Mouse (Mus musculus) lung, embryonic 15.5 days (tissue): ENCODE results near the gene Sema3b. TPM values are rescaled to one million over a fixed set of nuclear protein-coding genes. Genes with fewer than 3 reads are reported as not detected.
A peak's percentile ranks its signal among the peaks of the same experiment; 100 is the strongest.
"Not testable (repeated sequence)": the region's sequence is repeated elsewhere in the genome, so short reads cannot be mapped to it uniquely, and the experiment has no call there.

Experiments used
- ATAC-seq: fragments of 200-750 bp; cut with Nextera tagmentation; 2 replicates; pipeline ENCODE4 v1.8.0; 2017; ENCODE audit warnings: moderate number of reproducible peaks, borderline replicate concordance; ENCODE audit not compliant: low FRiP score, low TSS enrichment; ENCODE audit errors: extremely low read depth
- H3K27ac ChIP-seq: fragments of 300-500 bp; sonication (generic); 2 replicates; pipeline ENCODE4 v1.5.1; 2015; ENCODE audit warnings: moderate library complexity, mild to moderate bottlenecking, inconsistent platforms
- H3K27me3 ChIP-seq: fragments of 300-500 bp; sonication (generic); 2 replicates; pipeline ENCODE4 v1.6.1; 2015; ENCODE audit warnings: inconsistent platforms
- H3K36me3 ChIP-seq: fragments of 300-500 bp; sonication (generic); 2 replicates; pipeline ENCODE4 v1.6.1; 2015; ENCODE audit warnings: inconsistent platforms
- H3K4me1 ChIP-seq: fragments of 300-500 bp; sonication (generic); 2 replicates; pipeline ENCODE4 v1.6.1; 2015; ENCODE audit warnings: inconsistent platforms
- H3K4me2 ChIP-seq: fragments of 300-500 bp; sonication (generic); 2 replicates; pipeline ENCODE4 v1.6.1; 2015; ENCODE audit warnings: inconsistent platforms, mild to moderate bottlenecking, moderate library complexity
- H3K4me3 ChIP-seq: fragments of 300-500 bp; sonication (generic); 2 replicates; pipeline ENCODE4 v1.5.1; 2015; ENCODE audit warnings: mild to moderate bottlenecking, inconsistent platforms
- H3K9ac ChIP-seq: fragments of 300-500 bp; sonication (generic); 2 replicates; pipeline ENCODE4 v1.6.1; 2015; ENCODE audit warnings: inconsistent platforms
- H3K9me3 ChIP-seq: fragments of 300-500 bp; sonication (generic); 2 replicates; pipeline ENCODE4 v1.6.1; 2016; ENCODE audit warnings: inconsistent platforms
- WGBS: fragments of 180-500 bp; shearing (Covaris S2); methylation state at CpG from one replicate; pipeline ENCODE4 v1.1.7; 2015; 5-methylcytosine and 5-hydroxymethylcytosine counted together
- polyA plus RNA-seq: library from polyadenylated mRNA; unstranded; fragments of >200 nt; fragmentation: Nextera tagmentation; extraction: Ambion mirVana; gene quantifications from 2 replicates; pipeline ENCODE4 v1.2.1, GENCODE M21; 2015

Gene Sema3b
- polyA plus RNA-seq, 1 experiment from 2014 or later, result 9.1 TPM

- peaks cover 38% of the 10 kb centered on the region for H3K4me1 ChIP-seq
- ATAC-seq, result no peak
- H3K27ac ChIP-seq, result no peak overlapping the region
- no peak overlapping the region for H3K9ac ChIP-seq
- H3K36me3 ChIP-seq, result peaks cover 13% of the 10 kb centered on the region
- WGBS, result 89% methylated on average over 7 of the region's 7 CpGs
- H3K9me3 ChIP-seq, result no peaks in the 10 kb centered on the region
- H3K27me3 ChIP-seq, result no peaks in the 10 kb centered on the region
- H3K4me2 ChIP-seq, result peak overlapping the region; percentile 87; the same call in 1 of the 2 replicates
- H3K4me3 ChIP-seq, result no peak overlapping the region
Observed at GRCm38 (mm10) chr9:107582509-107583062, 26.4 kb downstream of the Sema3b start.

DNA sequence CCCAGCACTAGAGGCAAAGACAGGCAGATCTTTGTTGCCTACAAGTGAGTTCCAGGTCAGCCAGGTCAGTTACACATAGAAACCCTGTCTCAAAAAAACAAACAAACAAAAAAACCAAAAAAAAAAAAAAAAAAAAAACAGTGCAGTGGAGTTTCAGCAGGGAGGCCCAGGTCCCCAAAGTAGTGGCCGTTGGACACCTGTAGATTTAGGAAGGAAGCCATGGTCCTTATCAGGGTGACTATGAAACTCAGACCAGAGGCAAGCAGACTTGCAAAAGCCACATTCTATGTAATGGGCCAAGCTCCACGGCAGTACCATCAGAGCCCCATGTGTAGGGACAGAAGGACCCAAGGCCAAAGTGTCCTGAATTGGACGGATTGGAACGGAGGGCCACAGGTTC is 27.4 kb downstream of the Sema3b start:
- Histone ChIP-seq H3K9me3 (no peaks in the 10 kb centered on the region), H3K27me3 (no peaks in the 10 kb centered on the region), H3K4me3 (peak overlapping the region; percentile 60), H3K4me2 (peak overlapping the region; percentile 87), H3K9ac (peak overlapping the region; percentile 67), H3K4me1 (peaks cover 45% of the 10 kb centered on the region), H3K36me3 (peaks cover 13% of the 10 kb centered on the region), H3K27ac (peak overlapping the region; percentile 97)
- WGBS, result 63% methylated on average over 4 of the region's 4 CpGs
- no peak for ATAC-seq

- Histone ChIP-seq H3K36me3 (peaks cover 13% of the 10 kb centered on the region), H3K9me3 (no peaks in the 10 kb centered on the region), H3K4me3 (peak within 1 kb of the TSS; percentile 60), H3K9ac (peak within 1 kb of the TSS; percentile 67), H3K4me1 (peaks cover 53% of the 10 kb centered on the region), H3K27me3 (no peaks in the 10 kb centered on the region), H3K27ac (peak within 1 kb of the TSS; percentile 97), H3K4me2 (peak within 1 kb of the TSS; percentile 87)
- peak; percentile 75 for ATAC-seq
- WGBS, result under 1% methylated on average over 32 of the region's 32 CpGs
Observed at GRCm38 (mm10) chr9:107580501-107581317, 28.3 kb downstream of the Sema3b start, which contains the start of gene Hyal3. Gene Hyal3, plus strand, starts transcription at chr9:107580818.

GRCm38 (mm10) chr9:107579023-107579900 is 29.8 kb downstream of the Sema3b start:
- Histone ChIP-seq H3K9me3 (no peaks in the 10 kb centered on the region), H3K4me2 (peak overlapping the region; percentile 87; the same call in 1 of the 2 replicates), H3K9ac (no peak overlapping the region), H3K27me3 (no peaks in the 10 kb centered on the region), H3K36me3 (peaks cover 18% of the 10 kb centered on the region), H3K4me1 (peaks cover 57% of the 10 kb centered on the region), H3K4me3 (no peak overlapping the region), H3K27ac (peak overlapping the region; percentile 97)
- WGBS, result 88% methylated on average over 14 of the region's 14 CpGs
- ATAC-seq, result no peak

- Histone ChIP-seq H3K36me3 (peaks cover 18% of the 10 kb centered on the region), H3K4me3 (no peak within 1 kb of the TSS), H3K27ac (peak within 1 kb of the TSS; percentile 97), H3K4me1 (peaks cover 57% of the 10 kb centered on the region), H3K27me3 (no peaks in the 10 kb centered on the region), H3K4me2 (peak within 1 kb of the TSS; percentile 87; the same call in 1 of the 2 replicates), H3K9me3 (no peaks in the 10 kb centered on the region), H3K9ac (no peak within 1 kb of the TSS)
- 66% methylated on average over 3 of the region's 3 CpGs for WGBS
- ATAC-seq, result no peak
Observed at GRCm38 (mm10) chr9:107578587-107578986, 30.4 kb downstream of the Sema3b start, which contains the start of gene Naa80. Gene Naa80, plus strand, starts transcription at chr9:107578887.

DNA sequence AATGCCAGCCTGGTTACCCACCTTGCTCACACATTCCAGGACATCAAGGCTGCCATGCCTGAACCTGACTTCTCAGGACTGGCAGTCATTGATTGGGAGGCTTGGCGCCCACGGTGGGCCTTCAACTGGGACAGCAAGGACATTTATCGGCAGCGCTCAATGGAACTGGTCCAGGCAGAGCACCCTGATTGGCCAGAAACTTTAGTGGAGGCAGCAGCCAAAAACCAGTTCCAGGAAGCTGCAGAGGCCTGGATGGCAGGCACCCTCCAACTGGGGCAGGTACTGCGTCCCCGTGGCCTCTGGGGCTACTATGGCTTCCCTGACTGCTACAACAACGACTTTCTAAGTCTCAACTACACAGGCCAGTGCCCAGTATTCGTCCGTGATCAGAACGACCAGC is 31.2 kb downstream of the Sema3b start:
- ATAC-seq, result no peak
- Histone ChIP-seq H3K4me2 (no peak overlapping the region), H3K27me3 (no peaks in the 10 kb centered on the region), H3K4me1 (peaks cover 56% of the 10 kb centered on the region), H3K9ac (no peak overlapping the region), H3K27ac (no peak overlapping the region), H3K36me3 (peaks cover 17% of the 10 kb centered on the region), H3K9me3 (no peaks in the 10 kb centered on the region), H3K4me3 (no peak overlapping the region)
- WGBS, result 88% methylated on average over 10 of the region's 10 CpGs

DNA sequence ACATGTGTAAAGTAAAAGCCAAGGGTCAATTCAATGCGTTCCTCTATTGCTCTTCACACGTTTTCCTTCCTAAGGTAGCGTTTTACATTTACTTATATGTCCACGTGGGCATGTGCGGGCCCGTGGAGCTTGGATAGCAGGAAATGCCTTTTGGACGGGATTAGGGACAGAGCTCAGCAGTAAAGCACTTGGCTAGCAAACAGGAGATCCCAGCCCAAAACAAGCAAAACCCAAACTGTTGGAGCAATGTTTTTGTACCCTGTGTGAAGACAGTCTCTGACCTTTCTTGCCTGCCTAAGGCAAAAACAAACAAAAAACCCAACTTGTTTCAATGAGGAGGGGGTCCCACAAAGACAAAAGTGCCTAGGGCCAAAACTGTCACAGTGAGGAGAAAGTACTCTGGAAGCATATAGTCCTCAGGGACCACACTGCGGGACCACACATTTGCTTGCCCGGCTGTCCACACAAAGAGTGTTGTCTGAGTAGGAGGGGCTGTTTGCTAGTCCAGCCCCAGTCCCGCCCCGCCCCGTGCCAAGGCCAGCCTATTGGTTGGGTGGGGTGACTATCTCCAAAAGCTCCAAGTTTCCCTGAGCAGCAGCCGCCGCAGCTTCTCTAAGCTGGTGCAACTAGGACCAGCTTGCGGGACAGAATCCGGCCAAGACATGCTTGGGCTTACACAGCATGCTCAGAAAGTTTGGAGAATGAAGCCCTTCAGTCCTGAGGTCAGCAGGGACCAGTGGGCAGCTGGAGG is 32.5 kb downstream of the Sema3b start, which contains the start of gene Hyal1:
Gene Hyal1, plus strand, starts transcription at position 571 of the 751 bp plus-strand sequence.
- 14% methylated on average over 16 of the region's 16 CpGs for WGBS
- peak within 1 kb of the TSS; percentile 74 for H3K27ac ChIP-seq
- peaks cover 27% of the 10 kb centered on the region for H3K36me3 ChIP-seq
- H3K9me3 ChIP-seq, result no peaks in the 10 kb centered on the region
- H3K4me3 ChIP-seq, result peak within 1 kb of the TSS; percentile 40
- peak within 1 kb of the TSS; percentile 42 for H3K9ac ChIP-seq
- peaks cover 44% of the 10 kb centered on the region for H3K4me1 ChIP-seq
- ATAC-seq, result peak; percentile 73
- peak within 1 kb of the TSS; percentile 61 for H3K4me2 ChIP-seq
- no peaks in the 10 kb centered on the region for H3K27me3 ChIP-seq

DNA sequence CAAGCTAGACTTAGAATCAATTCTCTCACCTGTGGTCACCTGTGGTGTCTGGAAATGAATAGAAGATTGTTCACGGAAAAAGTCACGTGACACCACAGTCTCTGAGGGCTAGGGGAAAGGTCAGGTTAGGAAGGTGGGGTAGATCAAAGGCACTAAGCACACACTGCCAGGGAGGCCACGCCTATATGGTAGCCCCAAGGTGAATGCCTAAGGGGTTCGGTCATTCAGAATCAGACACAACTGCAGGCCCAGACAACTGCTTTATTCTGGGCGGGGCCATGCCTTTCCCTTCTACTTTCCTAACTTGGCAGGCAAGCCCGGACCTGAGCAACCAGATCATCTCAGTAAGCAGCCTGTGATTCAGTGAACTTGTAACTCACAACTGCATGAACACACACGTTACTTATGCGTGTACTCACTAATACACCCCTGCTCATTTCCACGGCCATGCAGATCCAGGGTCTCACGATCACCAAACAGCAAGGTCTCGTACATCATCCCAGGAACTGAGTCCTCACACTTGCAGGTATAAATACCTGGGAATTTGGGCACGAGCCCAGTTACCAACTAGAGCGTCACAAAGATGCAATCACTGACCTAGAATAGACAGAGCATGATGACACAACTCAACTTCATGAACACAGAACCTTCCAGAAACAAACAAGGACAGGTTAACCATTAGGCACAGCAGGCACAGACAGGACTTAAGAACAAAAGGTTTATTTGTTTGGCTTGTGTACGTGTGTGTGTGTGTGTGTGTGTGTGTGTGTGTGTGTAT is 33.3 kb downstream of the Sema3b start:
- H3K36me3 ChIP-seq, result peaks cover 35% of the 10 kb centered on the region
- H3K4me2 ChIP-seq, result no peak overlapping the region
- no peaks in the 10 kb centered on the region for H3K9me3 ChIP-seq
- H3K9ac ChIP-seq, result no peak overlapping the region
- ATAC-seq, result no peak
- no peak overlapping the region for H3K4me3 ChIP-seq
- peaks cover 45% of the 10 kb centered on the region for H3K4me1 ChIP-seq
- no peaks in the 10 kb centered on the region for H3K27me3 ChIP-seq
- 62% methylated on average over 14 of the region's 14 CpGs for WGBS
- H3K27ac ChIP-seq, result peak overlapping the region; percentile 74

- not testable (repeated sequence) for H3K27ac ChIP-seq, ATAC-seq, H3K4me2 ChIP-seq, H3K9me3 ChIP-seq, H3K4me3 ChIP-seq, H3K27me3 ChIP-seq, H3K9ac ChIP-seq
- peaks cover 47% of the 10 kb centered on the region for H3K4me1 ChIP-seq
- H3K36me3 ChIP-seq, result peaks cover 35% of the 10 kb centered on the region
- WGBS, result 77% methylated on average over 6 of the region's 6 CpGs
Observed at GRCm38 (mm10) chr9:107573774-107574173, 35.3 kb downstream of the Sema3b start.

DNA sequence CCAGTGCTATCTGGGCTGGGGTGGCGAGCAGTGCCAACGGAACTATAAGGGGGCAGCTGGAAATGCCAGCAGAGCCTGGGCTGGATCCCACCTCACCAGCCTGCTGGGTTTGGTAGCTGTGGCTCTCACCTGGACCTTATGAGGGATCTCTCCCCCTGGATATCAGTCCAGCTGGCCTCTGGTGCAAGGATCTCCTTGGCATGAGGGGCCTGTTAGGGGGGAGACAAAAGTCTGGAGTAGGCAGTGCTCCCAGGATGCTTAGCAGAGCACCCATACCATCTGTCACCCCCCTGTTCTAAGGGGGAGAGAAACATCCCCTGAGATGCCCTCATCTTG is 36.7 kb downstream of the Sema3b start:
- Histone ChIP-seq H3K27me3 (no peaks in the 10 kb centered on the region), H3K4me2 (no peak overlapping the region), H3K36me3 (peaks cover 35% of the 10 kb centered on the region), H3K4me3 (no peak overlapping the region), H3K9ac (no peak overlapping the region), H3K9me3 (no peaks in the 10 kb centered on the region), H3K4me1 (peaks cover 49% of the 10 kb centered on the region), H3K27ac (no peak overlapping the region)
- ATAC-seq, result no peak
- 84% methylated on average over 2 of the region's 2 CpGs for WGBS
